Mouse (Mus musculus): ENCODE measurements around the gene Cmtr2.

The Cmtr2 gene

DNA sequence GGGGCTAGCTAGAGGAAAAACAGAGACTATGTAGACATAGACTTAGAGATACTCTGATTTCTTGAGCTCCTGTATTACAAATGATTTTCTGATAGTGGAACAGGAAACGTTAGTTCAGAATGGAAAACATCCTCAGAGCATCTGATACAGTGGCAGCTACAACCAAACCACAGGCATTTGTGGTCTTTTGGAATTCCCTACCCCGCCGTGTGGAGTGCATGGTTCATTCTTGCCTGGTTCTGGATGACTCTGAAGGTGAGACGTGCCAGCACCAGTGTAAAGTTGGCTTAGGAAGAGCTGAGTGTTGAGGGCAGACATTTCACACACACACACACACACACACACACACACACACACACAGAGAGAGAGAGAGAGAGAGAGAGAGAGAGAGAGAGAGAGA lies 38.5 kb downstream of the Cmtr2 start:
- DNase-seq (ENCODE audit: low read depth, low spot score) = no peak

DNA sequence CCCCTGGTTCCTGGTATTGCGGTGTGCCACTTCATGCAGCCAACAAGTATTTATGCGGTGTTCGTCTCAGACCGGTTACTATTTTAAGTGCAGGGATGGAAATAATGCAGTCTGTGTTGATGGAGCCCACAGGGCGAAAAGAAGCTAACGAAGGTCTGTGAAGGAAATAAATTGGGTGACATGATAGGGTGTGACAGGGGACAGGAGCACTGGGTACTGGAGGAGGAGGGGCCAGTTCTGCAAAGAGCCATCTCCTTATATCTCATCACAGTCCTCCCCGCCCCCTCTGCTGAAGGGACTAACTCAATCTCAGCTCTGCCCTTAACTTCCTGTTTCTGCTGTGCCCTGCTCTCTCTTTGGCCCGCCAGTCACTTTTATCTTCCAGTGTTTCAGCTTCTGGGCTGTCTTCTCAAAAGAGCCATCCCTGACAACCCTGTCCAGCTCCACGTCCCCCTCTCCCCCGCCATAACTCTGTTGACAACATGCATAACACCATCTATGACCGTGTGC lies 50.4 kb downstream of the Cmtr2 start:
- no peak for DNase-seq (ENCODE audit: low read depth, low spot score)

DNA sequence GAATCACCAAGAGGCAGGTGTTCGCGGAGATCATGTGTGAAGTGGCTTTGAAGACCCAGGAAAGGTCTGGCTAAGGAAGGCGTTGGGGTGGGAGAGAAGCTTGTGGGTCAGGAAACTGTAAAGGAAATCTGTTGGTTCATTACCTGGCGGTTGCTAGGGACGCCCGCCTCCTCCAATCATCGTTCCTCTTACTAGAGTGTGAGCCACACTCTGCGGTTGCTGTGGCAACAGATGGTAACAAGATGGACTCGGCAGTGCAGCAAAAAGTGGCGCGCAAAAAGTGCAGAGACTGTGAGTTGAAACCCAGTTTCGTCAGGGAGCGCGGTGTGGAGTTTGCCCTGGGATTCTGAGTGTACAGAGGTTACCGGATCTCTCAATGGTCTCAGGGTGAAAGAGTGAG lies 51.3 kb downstream of the Cmtr2 start, which contains the start of gene Hydin:
TSS of gene Hydin (plus strand) at position 237 of the 400 bp plus-strand sequence.
- DNase-seq (ENCODE audit: low read depth, low spot score) = peak; percentile 96

DNA sequence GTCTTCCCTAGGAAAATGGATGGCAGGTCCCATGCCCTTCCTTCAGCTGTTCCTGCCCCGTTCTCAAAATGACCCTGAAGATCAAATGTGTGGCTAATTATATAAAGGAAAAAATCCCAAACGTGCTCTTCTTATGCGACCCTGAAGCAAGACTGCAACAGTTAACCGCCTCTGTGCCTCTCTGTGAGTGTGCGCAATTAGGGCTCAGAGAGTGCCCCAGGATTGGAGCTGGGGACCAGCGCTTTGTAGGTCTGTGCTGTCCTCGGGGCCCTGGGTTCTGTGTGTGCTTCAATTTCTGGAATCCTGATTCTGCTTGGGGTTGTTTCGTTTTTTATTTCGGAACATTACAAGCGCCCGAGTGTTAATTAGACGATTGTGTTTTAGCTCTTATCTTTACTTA lies 51.8 kb downstream of the Cmtr2 start:
- DNase-seq (ENCODE audit: low read depth, low spot score) = no peak

DNA sequence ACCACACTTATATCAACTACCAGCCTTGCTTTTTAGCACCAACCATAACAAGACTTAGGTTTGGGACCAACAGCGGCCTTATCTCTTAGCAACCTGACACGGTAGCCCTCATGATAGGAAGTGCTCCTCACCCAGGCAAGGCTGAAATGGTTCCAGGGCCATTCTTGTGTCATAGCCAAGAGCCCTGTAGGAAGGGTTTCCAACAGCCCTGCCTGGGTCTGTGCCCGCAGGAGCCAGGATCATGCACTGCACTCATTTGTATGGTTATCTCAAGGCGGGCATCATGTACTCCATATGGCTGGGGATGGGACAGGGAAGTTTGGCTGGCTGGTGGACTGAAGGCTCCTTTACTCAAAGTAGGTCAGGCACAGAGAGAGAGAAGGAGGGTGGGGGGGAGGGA lies 55.2 kb downstream of the Cmtr2 start:
- DNase-seq (ENCODE audit: low read depth, low spot score) = no peak

DNA sequence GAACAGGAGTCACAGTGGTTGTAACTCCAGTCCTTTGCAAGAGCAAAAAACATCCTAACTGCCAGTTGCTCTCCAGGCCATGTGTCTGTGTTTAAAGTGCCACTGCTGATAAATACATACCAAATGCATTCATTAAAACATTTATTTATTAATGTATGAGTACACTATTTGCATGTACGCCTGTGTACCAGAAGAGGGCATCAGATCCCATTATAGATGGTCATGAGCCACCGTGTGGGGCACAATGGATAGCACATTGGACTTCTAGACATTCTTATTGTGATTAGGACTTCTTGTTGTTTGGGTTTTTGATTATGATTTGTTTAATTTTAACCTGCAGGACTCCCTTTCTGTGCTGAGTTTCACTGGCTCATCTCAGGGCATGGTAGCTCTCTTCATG lies 57.9 kb downstream of the Cmtr2 start:
- DNase-seq (ENCODE audit: low read depth, low spot score) = no peak
